Mouse (Mus musculus): Measurements from ENCODE around the gene Hist2h2ac.
"Not testable (repeated sequence)": the region's sequence is repeated elsewhere in the genome, so short reads cannot be mapped to it uniquely, and the experiment has no call there.

The Hist2h2ac gene

DNA sequence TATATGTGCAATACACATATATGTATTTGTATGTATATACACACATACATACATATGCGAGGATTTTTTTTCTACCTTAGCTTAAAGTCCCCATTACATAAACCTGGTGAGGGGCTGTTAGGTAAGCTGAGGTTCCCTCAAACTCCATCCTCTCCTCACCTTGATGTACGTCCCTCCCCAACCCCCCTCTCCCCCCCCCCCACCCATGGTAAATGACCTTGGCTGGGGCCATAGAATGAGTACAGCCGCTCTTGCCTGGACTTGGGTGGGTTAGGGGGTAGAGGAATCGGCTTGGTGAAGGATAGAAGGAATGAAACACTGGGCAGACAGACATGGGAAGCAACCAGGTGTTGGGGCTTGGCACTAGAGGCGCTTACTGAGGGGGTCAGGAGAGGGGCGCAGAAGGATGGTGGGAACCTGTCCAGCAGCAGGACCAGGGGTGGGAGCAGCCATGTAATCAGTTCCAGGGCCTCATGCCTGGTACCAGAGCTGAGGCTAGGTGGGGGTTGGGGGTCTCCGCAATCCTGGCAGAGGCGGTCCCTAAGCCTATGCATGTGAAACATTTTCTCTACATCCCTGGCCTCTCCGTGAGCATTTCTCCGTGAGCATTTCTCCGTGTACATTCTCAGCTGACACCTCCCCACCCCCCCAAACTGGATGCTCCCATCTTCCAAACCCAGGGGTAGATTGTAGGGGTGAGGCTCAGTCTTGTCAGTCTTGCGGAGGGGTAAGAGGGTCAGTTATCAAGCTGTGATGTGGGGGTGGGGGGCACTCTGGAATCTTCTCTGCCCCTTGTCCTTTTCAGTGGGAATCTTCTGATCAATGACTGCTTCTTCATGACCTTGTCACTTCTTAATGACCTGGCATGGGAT, 38.9 kb downstream of the Hist2h2ac start:
- Histone ChIP-seq H3K4me3 (replicated peaks; ENCODE audit: low read length) (peak overlapping the region; percentile 78), H3K9me3 (ENCODE audit: low read length) (no peaks in the 10 kb centered on the region), H3K27me3 (ENCODE audit: insufficient read depth, low read length) (peaks cover 45% of the 10 kb centered on the region), H3K4me1 (replicated peaks; ENCODE audit: low read depth, low read length) (peaks cover 63% of the 10 kb centered on the region), H3K36me3 (ENCODE audit: insufficient read depth, low read length) (peaks cover 30% of the 10 kb centered on the region)
- TF ChIP-seq CTCF (conservative IDR thresholded peaks at IDR 0.05; ENCODE audit: low read length) (no peak), POU5F1 (IDR thresholded peaks at IDR 0.05; ENCODE audit: borderline replicate concordance, low read length) (no peak), NANOG (IDR thresholded peaks at IDR 0.05; ENCODE audit: borderline replicate concordance, low read length) (no peak)

DNA sequence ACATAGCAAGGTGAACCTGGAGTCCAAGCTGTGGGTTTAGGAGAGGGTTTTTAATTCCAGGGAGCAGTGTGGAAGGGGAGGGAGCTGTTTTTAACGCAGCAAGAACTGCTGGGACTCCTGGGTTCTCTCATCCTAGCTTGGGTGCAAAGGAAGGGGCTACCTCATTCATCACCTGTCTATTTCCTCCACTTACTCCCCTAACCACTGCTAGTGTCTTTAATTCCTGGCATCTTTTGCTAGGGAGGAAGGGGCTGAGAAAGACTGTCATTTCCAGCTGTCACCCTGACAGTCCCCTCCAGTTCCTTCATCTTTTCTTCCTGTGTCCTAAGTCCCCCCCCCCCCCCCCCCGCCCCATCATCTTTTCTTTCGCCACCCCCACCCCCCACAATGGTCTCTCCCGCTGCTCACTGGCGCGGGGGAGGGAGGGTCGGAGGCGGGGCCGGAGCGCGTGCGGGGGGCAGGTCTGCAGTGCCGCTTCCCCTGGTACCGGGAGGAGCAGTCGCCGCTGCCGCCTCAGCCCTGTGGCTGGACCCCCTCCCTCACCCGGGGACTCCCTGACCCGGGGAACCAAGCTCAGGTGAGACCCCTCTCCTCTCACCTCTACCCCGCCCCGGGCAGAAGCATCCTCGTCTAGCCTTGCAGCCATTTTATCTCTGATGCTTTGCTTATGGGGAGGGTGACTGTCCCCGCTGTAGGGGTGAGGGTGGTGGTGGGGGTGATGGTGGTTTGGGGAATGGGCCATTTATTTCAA, 39.8 kb downstream of the Hist2h2ac start, which contains the start of gene Sv2a:
Sv2a (plus strand) TSS at position 425 of the 751 bp plus-strand sequence.
- H3K9me3 ChIP-seq (ENCODE audit: low read length), result no peaks in the 10 kb centered on the region
- peak within 1 kb of the TSS; percentile 78 for H3K4me3 ChIP-seq (replicated peaks; ENCODE audit: low read length)
- no peak for TF ChIP-seq CTCF (conservative IDR thresholded peaks at IDR 0.05; ENCODE audit: low read length)
- no peak for TF ChIP-seq POU5F1 (IDR thresholded peaks at IDR 0.05; ENCODE audit: borderline replicate concordance, low read length)
- TF ChIP-seq NANOG (IDR thresholded peaks at IDR 0.05; ENCODE audit: borderline replicate concordance, low read length), result no peak
- H3K27me3 ChIP-seq (ENCODE audit: insufficient read depth, low read length), result peaks cover 39% of the 10 kb centered on the region
- H3K4me1 ChIP-seq (replicated peaks; ENCODE audit: low read depth, low read length), result peaks cover 71% of the 10 kb centered on the region
- H3K36me3 ChIP-seq (ENCODE audit: insufficient read depth, low read length), result peaks cover 38% of the 10 kb centered on the region

DNA sequence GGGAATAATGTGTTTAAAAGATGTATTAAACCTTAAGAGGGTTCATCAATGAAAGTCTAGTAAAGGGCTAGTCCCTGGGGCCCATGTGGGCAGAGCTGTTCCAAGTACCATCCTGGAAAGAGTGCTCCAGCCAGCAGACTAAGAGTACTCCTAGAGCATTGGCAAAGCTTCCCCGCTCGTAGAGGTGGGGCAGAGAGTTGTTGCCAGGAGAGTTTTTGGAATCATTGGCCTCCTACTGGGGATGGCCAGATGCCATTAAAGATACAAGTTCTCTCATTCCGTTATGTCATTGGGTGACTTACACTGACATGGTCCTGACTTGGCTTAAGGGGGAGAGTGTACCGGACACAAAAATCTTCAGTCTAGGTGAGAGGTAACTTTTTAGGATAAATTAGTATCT, 41.1 kb downstream of the Hist2h2ac start:
- TF ChIP-seq CTCF (conservative IDR thresholded peaks at IDR 0.05; ENCODE audit: low read length) (no peak), POU5F1 (IDR thresholded peaks at IDR 0.05; ENCODE audit: borderline replicate concordance, low read length) (no peak), NANOG (IDR thresholded peaks at IDR 0.05; ENCODE audit: borderline replicate concordance, low read length) (no peak)
- peaks cover 75% of the 10 kb centered on the region for H3K4me1 ChIP-seq (replicated peaks; ENCODE audit: low read depth, low read length)
- H3K36me3 ChIP-seq (ENCODE audit: insufficient read depth, low read length), result peaks cover 51% of the 10 kb centered on the region
- H3K4me3 ChIP-seq (replicated peaks; ENCODE audit: low read length), result no peak overlapping the region
- H3K27me3 ChIP-seq (ENCODE audit: insufficient read depth, low read length), result peaks cover 27% of the 10 kb centered on the region
- H3K9me3 ChIP-seq (ENCODE audit: low read length), result no peaks in the 10 kb centered on the region

DNA sequence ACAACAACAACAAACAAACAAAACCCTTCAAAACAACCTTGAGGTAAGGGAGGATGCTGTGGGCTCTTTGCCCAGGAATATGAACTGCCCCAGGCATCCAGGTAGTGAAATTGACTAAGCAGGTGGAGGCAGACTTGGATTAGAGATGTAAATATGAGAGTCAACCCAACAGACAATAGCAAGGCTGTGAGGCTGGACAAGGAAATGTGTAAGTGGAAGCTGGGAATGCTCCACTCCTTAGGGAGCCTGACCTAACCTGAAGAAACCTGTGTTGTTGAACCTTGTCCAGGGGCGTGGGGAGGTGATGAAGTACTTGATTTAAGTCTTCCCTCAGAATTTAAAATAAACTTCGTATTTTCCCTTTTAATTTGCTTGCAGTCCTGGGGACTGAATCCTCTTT, 41.8 kb downstream of the Hist2h2ac start:
- no peak for TF ChIP-seq POU5F1 (IDR thresholded peaks at IDR 0.05; ENCODE audit: borderline replicate concordance, low read length)
- TF ChIP-seq NANOG (IDR thresholded peaks at IDR 0.05; ENCODE audit: borderline replicate concordance, low read length), result no peak
- no peak overlapping the region for H3K4me3 ChIP-seq (replicated peaks; ENCODE audit: low read length)
- peaks cover 76% of the 10 kb centered on the region for H3K4me1 ChIP-seq (replicated peaks; ENCODE audit: low read depth, low read length)
- peaks cover 58% of the 10 kb centered on the region for H3K36me3 ChIP-seq (ENCODE audit: insufficient read depth, low read length)
- H3K9me3 ChIP-seq (ENCODE audit: low read length), result no peaks in the 10 kb centered on the region
- peaks cover 20% of the 10 kb centered on the region for H3K27me3 ChIP-seq (ENCODE audit: insufficient read depth, low read length)

DNA sequence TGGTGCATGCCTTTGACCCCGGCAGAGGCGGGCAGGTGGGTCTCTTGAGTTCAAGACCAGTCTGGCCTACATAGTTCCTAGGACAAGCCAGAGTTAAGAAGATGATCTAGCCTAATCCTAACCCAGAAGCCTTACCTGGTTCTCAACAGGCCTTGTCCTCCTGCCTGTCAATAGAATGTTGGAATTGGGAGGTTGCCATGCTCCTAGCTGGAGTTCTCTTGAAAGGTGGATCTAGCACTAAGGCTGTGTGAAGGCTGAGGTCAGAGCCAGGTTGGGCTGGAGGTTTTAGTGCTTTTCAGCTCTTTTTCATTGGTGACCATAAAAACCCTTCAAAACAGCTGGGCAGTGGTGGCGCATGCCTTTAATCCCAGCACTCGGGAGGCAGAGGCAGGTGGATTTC, 42.3 kb downstream of the Hist2h2ac start:
- Histone ChIP-seq H3K27me3 (ENCODE audit: insufficient read depth, low read length) (peaks cover 16% of the 10 kb centered on the region), H3K4me3 (replicated peaks; ENCODE audit: low read length) (no peak overlapping the region), H3K9me3 (ENCODE audit: low read length) (no peaks in the 10 kb centered on the region), H3K36me3 (ENCODE audit: insufficient read depth, low read length) (peaks cover 62% of the 10 kb centered on the region), H3K4me1 (replicated peaks; ENCODE audit: low read depth, low read length) (peaks cover 77% of the 10 kb centered on the region)
- TF ChIP-seq NANOG (IDR thresholded peaks at IDR 0.05; ENCODE audit: borderline replicate concordance, low read length) (no peak), POU5F1 (IDR thresholded peaks at IDR 0.05; ENCODE audit: borderline replicate concordance, low read length) (no peak), CTCF (conservative IDR thresholded peaks at IDR 0.05; ENCODE audit: low read length) (no peak)

DNA sequence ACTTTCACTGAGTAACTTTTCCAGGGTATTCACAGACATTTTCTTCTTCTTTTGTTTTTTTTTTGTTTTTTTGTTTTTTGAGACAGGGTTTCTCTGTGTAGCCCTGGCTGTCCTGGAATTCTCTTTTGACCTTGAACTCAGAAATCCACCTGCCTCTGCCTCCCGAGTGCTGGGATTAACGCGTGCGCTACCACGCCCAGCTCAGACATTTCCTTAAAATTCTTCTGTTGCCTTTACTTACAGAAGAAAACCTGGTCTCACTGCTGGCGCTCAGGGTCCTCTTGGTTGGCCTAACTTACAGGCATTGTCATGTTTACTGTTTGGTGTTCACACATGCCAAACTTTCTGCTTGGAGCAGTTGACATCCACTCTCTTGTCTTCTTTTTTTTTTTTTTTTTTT, 45.4 kb downstream of the Hist2h2ac start:
- Histone ChIP-seq H3K4me1 (replicated peaks; ENCODE audit: low read depth, low read length) (peaks cover 75% of the 10 kb centered on the region), H3K4me3 (replicated peaks; ENCODE audit: low read length) (peak overlapping the region; percentile 99), H3K36me3 (ENCODE audit: insufficient read depth, low read length) (peaks cover 72% of the 10 kb centered on the region), H3K9me3 (ENCODE audit: low read length) (no peaks in the 10 kb centered on the region), H3K27me3 (ENCODE audit: insufficient read depth, low read length) (no peaks in the 10 kb centered on the region)
- TF ChIP-seq NANOG (IDR thresholded peaks at IDR 0.05; ENCODE audit: borderline replicate concordance, low read length), result no peak
- no peak for TF ChIP-seq CTCF (conservative IDR thresholded peaks at IDR 0.05; ENCODE audit: low read length)
- TF ChIP-seq POU5F1 (IDR thresholded peaks at IDR 0.05; ENCODE audit: borderline replicate concordance, low read length), result no peak

DNA sequence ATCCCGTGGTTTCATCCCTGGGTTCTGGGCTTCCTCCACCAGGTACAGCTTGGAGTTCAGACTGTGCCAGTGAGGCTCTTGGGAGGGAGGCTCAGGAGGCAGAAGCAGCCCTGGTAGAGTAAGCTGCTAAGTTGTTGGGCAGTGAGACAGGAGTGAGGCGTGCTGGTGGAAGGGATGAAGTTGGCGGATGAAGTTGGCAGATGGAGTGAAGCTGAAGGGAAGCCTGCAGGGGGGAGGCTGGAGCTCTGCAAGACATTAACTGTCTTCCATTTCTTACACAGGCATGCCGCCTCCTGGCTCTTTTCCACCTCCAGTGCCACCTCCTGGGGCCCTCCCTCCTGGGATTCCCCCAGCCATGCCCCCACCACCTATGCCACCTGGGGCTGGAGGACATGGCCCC, 46.6 kb downstream of the Hist2h2ac start:
- H3K27me3 ChIP-seq (ENCODE audit: insufficient read depth, low read length); H3K9me3 ChIP-seq (ENCODE audit: low read length): not testable (repeated sequence)
- H3K4me3 ChIP-seq (replicated peaks; ENCODE audit: low read length), result peak overlapping the region; percentile 99
- peaks cover 72% of the 10 kb centered on the region for H3K36me3 ChIP-seq (ENCODE audit: insufficient read depth, low read length)
- H3K4me1 ChIP-seq (replicated peaks; ENCODE audit: low read depth, low read length), result peaks cover 73% of the 10 kb centered on the region

DNA sequence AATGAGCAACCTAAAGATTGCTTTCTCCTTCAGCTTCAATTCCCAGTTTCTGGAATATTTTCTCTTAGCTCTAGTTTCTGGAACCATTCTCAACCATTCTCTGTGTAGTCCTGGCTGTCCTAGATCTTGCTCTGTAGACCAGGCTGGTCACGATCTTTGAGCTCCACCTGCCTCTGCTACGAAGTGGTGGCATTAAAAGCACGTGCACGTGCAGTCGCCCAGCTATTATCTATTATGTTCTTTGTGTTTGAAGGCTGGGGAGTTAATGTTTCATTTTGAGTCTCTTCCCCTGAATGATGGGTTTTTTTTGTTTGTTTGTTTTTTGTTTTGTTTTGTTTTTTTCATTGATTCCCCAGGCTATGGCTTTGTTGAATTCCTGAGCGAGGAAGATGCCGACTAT, 47.5 kb downstream of the Hist2h2ac start:
- Histone ChIP-seq H3K4me3 (replicated peaks; ENCODE audit: low read length) (peak overlapping the region; percentile 99), H3K27me3 (ENCODE audit: insufficient read depth, low read length) (no peaks in the 10 kb centered on the region), H3K36me3 (ENCODE audit: insufficient read depth, low read length) (peaks cover 67% of the 10 kb centered on the region), H3K9me3 (ENCODE audit: low read length) (no peaks in the 10 kb centered on the region), H3K4me1 (replicated peaks; ENCODE audit: low read depth, low read length) (peaks cover 66% of the 10 kb centered on the region)
- no peak for TF ChIP-seq CTCF (conservative IDR thresholded peaks at IDR 0.05; ENCODE audit: low read length)
- no peak for TF ChIP-seq NANOG (IDR thresholded peaks at IDR 0.05; ENCODE audit: borderline replicate concordance, low read length)
- TF ChIP-seq POU5F1 (IDR thresholded peaks at IDR 0.05; ENCODE audit: borderline replicate concordance, low read length), result no peak

Data from E14TG2a.4 (cell line).